Mouse (Mus musculus) heart, postnatal 0 days (tissue): ENCODE data around the gene Hspb9. TPM values are rescaled to one million over a fixed set of nuclear protein-coding genes. Genes with fewer than 3 reads are reported as not detected.

ENCODE experiments used
- ATAC-seq: fragments of 200-750 bp; cut with Nextera tagmentation; 2 replicates; pipeline ENCODE4 v1.8.0; 2017; ENCODE audit warnings: low read depth, moderate number of reproducible peaks, moderate library complexity; ENCODE audit not compliant: insufficient read depth
- DNase-seq: peaks from one replicate; pipeline ENCODE4 v3.0.0-alpha.2; 2016; ENCODE audit warnings: low spot score
- H3K27ac ChIP-seq: fragments of 300-500 bp; sonication (generic); 2 replicates; pipeline ENCODE4 v1.5.1; 2014; ENCODE audit warnings: low read depth, mild to moderate bottlenecking
- H3K27me3 ChIP-seq: fragments of 300-500 bp; sonication (generic); 2 replicates; pipeline ENCODE4 v1.6.1; 2014; ENCODE audit warnings: low read length, mixed read lengths; ENCODE audit not compliant: control insufficient read depth, insufficient read depth
- H3K36me3 ChIP-seq: fragments of 300-500 bp; sonication (generic); replicated peaks from 2 replicates; pipeline ENCODE4 v1.6.1; 2014; ENCODE audit warnings: low read length, mixed read lengths; ENCODE audit not compliant: control insufficient read depth, insufficient read depth
- H3K4me1 ChIP-seq: fragments of 300-500 bp; sonication (generic); 2 replicates; pipeline ENCODE4 v1.6.1; 2014; ENCODE audit warnings: antibody characterized with exemption; ENCODE audit not compliant: control insufficient read depth, insufficient read depth
- H3K4me2 ChIP-seq: fragments of 300-500 bp; sonication (generic); 2 replicates; pipeline ENCODE4 v1.6.1; 2014; ENCODE audit warnings: low read depth, mild to moderate bottlenecking, low read length, moderate library complexity
- H3K4me3 ChIP-seq: fragments of 300-500 bp; sonication (generic); 2 replicates; pipeline ENCODE4 v1.5.1; 2014; ENCODE audit warnings: low read depth, low read length
- H3K9ac ChIP-seq: fragments of 300-500 bp; sonication (generic); replicated peaks from 2 replicates; pipeline ENCODE4 v1.6.1; 2014; ENCODE audit warnings: low read depth, low read length, mixed read lengths
- H3K9me3 ChIP-seq: fragments of 300-500 bp; sonication (generic); replicated peaks from 2 replicates; pipeline ENCODE4 v1.6.1; 2016; ENCODE audit warnings: low read length; ENCODE audit not compliant: control insufficient read depth
- CTCF ChIP-seq: IDR thresholded peaks from 2 replicates; pipeline ENCODE4 v1.5.1; 2016; ENCODE audit warnings: antibody characterized with exemption, control low read depth, low read depth
- EP300 ChIP-seq: IDR thresholded peaks from 2 replicates; pipeline ENCODE4 v1.6.1; 2016; ENCODE audit warnings: antibody characterized with exemption, low read depth
- WGBS: fragments of 180-500 bp; shearing (Covaris S2); extraction: QIAGEN DNeasy Blood & Tissue Kit; methylation state at CpG from one replicate; pipeline ENCODE4 v1.1.7; 2014; 5-methylcytosine and 5-hydroxymethylcytosine counted together
- polyA plus RNA-seq: library from polyadenylated mRNA; unstranded; fragments of >200 nt; fragmentation: Nextera tagmentation; extraction: Ambion mirVana; gene quantifications from 2 replicates; pipeline ENCODE4 v1.2.1, GENCODE M21; 2015
- total RNA-seq: library from RNA; depleted of rRNA; stranded (reverse); fragments of >200 nt; gene quantifications from 2 replicates; pipeline ENCODE4 v1.2.3, GENCODE M21; 2014; ENCODE audit warnings: low replicate concordance

Hspb9 gene
- total and polyA plus RNA-seq, 2 experiments from 2014 or later, result not detected

GRCm38 (mm10) chr11:100701301-100701700 lies 12.3 kb upstream of the Hspb9 start:
- H3K9ac ChIP-seq, result no peak overlapping the region

GRCm38 (mm10) chr11:100702081-100702851 lies 11.4 kb upstream of the Hspb9 start:
- DNase-seq (peak; percentile 86), ATAC-seq (peak; percentile 45; the same call in 1 of the 2 replicates)
- H3K4me2 ChIP-seq, result peak overlapping the region; percentile 48
- WGBS, result 32% methylated on average over 19 of the region's 19 CpGs
- H3K4me1 ChIP-seq, result no peaks in the 10 kb centered on the region
- no peaks in the 10 kb centered on the region; the same call in 1 of the 2 replicates for H3K27me3 ChIP-seq
- peaks cover 27% of the 10 kb centered on the region for H3K36me3 ChIP-seq
- TF ChIP-seq CTCF (peak; percentile 98), EP300 (no peak)
- H3K9me3 ChIP-seq, result no peaks in the 10 kb centered on the region
- H3K9ac ChIP-seq, result no peak overlapping the region
- no peak overlapping the region for H3K27ac ChIP-seq
- peak overlapping the region; percentile 22 for H3K4me3 ChIP-seq

More at GRCm38 (mm10) chr11:100701301-100701700, 12.3 kb upstream of the Hspb9 start:
- Histone ChIP-seq H3K27me3 (no peaks in the 10 kb centered on the region; the same call in 1 of the 2 replicates), H3K27ac (no peak overlapping the region), H3K4me3 (0 out of 2 replicates have a peak overlapping the region, but pooled peaks have one; percentile 15), H3K36me3 (peaks cover 19% of the 10 kb centered on the region), H3K4me1 (no peaks in the 10 kb centered on the region), H3K4me2 (peak overlapping the region; percentile 41; the same call in 1 of the 2 replicates), H3K9me3 (no peaks in the 10 kb centered on the region)
- TF ChIP-seq EP300, result no peak
- no peak for TF ChIP-seq CTCF
- ATAC-seq (no peak), DNase-seq (no peak)
- 8% methylated on average over 14 of the region's 14 CpGs for WGBS

GRCm38 (mm10) chr11:100702906-100703305 lies 10.7 kb upstream of the Hspb9 start:
- ATAC-seq, result no peak
- peaks cover 33% of the 10 kb centered on the region for H3K36me3 ChIP-seq
- no peaks in the 10 kb centered on the region for H3K9me3 ChIP-seq
- no peak for TF ChIP-seq EP300
- TF ChIP-seq CTCF, result no peak
- H3K27ac ChIP-seq, result no peak overlapping the region
- H3K4me1 ChIP-seq, result no peaks in the 10 kb centered on the region
- H3K9ac ChIP-seq, result no peak overlapping the region
- WGBS, result 41% methylated on average over 7 of the region's 7 CpGs
- H3K4me3 ChIP-seq, result peak overlapping the region; percentile 22
- no peak for DNase-seq
- no peaks in the 10 kb centered on the region; the same call in 1 of the 2 replicates for H3K27me3 ChIP-seq
- H3K4me2 ChIP-seq, result peak overlapping the region; percentile 48

- H3K9ac ChIP-seq, result no peak overlapping the region
- peak overlapping the region; percentile 48 for H3K4me2 ChIP-seq
- H3K4me3 ChIP-seq, result no peak overlapping the region
- peaks cover 38% of the 10 kb centered on the region for H3K36me3 ChIP-seq
- DNase-seq (no peak), ATAC-seq (no peak)
- TF ChIP-seq EP300, result no peak
- H3K27ac ChIP-seq, result no peak overlapping the region
- H3K27me3 ChIP-seq, result no peaks in the 10 kb centered on the region
- no peaks in the 10 kb centered on the region for H3K9me3 ChIP-seq
- WGBS, result 56% methylated on average over 11 of the region's 11 CpGs
- H3K4me1 ChIP-seq, result no peaks in the 10 kb centered on the region
Observed at GRCm38 (mm10) chr11:100703366-100703765, 10.3 kb upstream of the Hspb9 start.

- 44% methylated on average over 7 of the region's 7 CpGs for WGBS
- TF ChIP-seq CTCF (no peak), EP300 (no peak)
- Histone ChIP-seq H3K27me3 (no peaks in the 10 kb centered on the region), H3K9me3 (no peaks in the 10 kb centered on the region), H3K4me2 (peak within 1 kb of the TSS; percentile 48), H3K36me3 (peaks cover 44% of the 10 kb centered on the region), H3K9ac (no peak within 1 kb of the TSS; the same call in 1 of the 2 replicates), H3K4me1 (no peaks in the 10 kb centered on the region), H3K27ac (peak within 1 kb of the TSS; percentile 3; the same call in 1 of the 2 replicates), H3K4me3 (peak within 1 kb of the TSS; percentile 30)
- ATAC-seq (no peak), DNase-seq (peak; percentile 29)
Observed at GRCm38 (mm10) chr11:100703851-100704531, 9.7 kb upstream of the Hspb9 start, which contains the start of gene Dhx58. Dhx58 (minus strand) TSS chr11:100704271.
